Mouse (Mus musculus) ES-Bruce4 (cell line): Measurements from ENCODE around the gene Gabrr3.

Experiments
- CTCF ChIP-seq: IDR thresholded peaks from one replicate; pipeline ENCODE4 v1.8.1; 2011; ENCODE audit warnings: low read depth, low read length
- POLR2A ChIP-seq: IDR thresholded peaks from one replicate; pipeline ENCODE4 v1.8.1; 2011; ENCODE audit warnings: low read length; ENCODE audit not compliant: insufficient read depth

GRCm38 (mm10) chr16:59487239-59487638 lies 80.1 kb downstream of the Gabrr3 start:
- TF ChIP-seq CTCF (no peak), POLR2A (no peak)
